Mouse (Mus musculus): ENCODE data around the gene Tshz2. TPM values are rescaled to one million over a fixed set of nuclear protein-coding genes. Genes with fewer than 3 reads are reported as not detected.
"Not testable (repeated sequence)": the region's sequence is repeated elsewhere in the genome, so short reads cannot be mapped to it uniquely, and the experiment has no call there.

The Tshz2 gene
- total RNA-seq, 2 experiments from 2014 or later, result 11.4 to 12.0 TPM

GRCm38 (mm10) chr2:169814351-169814750 is 181.5 kb downstream of the Tshz2 start:
- no peak for DNase-seq

- no peak for DNase-seq
Measured at GRCm38 (mm10) chr2:169814757-169815156, 181.9 kb downstream of the Tshz2 start.

- DNase-seq, result peak; percentile 60 to 70
Measured at GRCm38 (mm10) chr2:169821021-169821441, 188.2 kb downstream of the Tshz2 start.

- no peak for DNase-seq
Measured at GRCm38 (mm10) chr2:169825908-169826307, 193.1 kb downstream of the Tshz2 start.

- no peak for DNase-seq
Measured at GRCm38 (mm10) chr2:169826316-169826715, 193.5 kb downstream of the Tshz2 start.

GRCm38 (mm10) chr2:169826833-169827232 is 194.0 kb downstream of the Tshz2 start:
- DNase-seq, result no peak

GRCm38 (mm10) chr2:169832184-169832583 is 199.4 kb downstream of the Tshz2 start:
- no peak for DNase-seq

GRCm38 (mm10) chr2:169833638-169834037 is 200.8 kb downstream of the Tshz2 start:
- no peak for DNase-seq

GRCm38 (mm10) chr2:169834602-169835001 is 201.8 kb downstream of the Tshz2 start:
- DNase-seq, result no peak

- no peak for DNase-seq
Measured at GRCm38 (mm10) chr2:169837031-169837605, 204.3 kb downstream of the Tshz2 start.

- no peak for DNase-seq
Measured at GRCm38 (mm10) chr2:169838521-169838920, 205.7 kb downstream of the Tshz2 start.

- no peak for DNase-seq
Measured at GRCm38 (mm10) chr2:169841442-169841841, 208.6 kb downstream of the Tshz2 start.

GRCm38 (mm10) chr2:169842494-169842893 is 209.7 kb downstream of the Tshz2 start:
- no peak for DNase-seq

- DNase-seq, result no peak
Measured at GRCm38 (mm10) chr2:169843553-169843952, 210.7 kb downstream of the Tshz2 start.

GRCm38 (mm10) chr2:169849077-169849476 is 216.3 kb downstream of the Tshz2 start:
- DNase-seq, result peak; percentile 27 to 55

GRCm38 (mm10) chr2:169849541-169849940 is 216.7 kb downstream of the Tshz2 start:
- no peak for DNase-seq

GRCm38 (mm10) chr2:169851606-169852005 is 218.8 kb downstream of the Tshz2 start:
- no peak for DNase-seq

- DNase-seq, result no peak
Measured at GRCm38 (mm10) chr2:169854491-169854890, 221.7 kb downstream of the Tshz2 start.

GRCm38 (mm10) chr2:169857041-169857440 is 224.2 kb downstream of the Tshz2 start:
- DNase-seq, result not testable (repeated sequence)

GRCm38 (mm10) chr2:169859078-169859855 is 226.5 kb downstream of the Tshz2 start:
- no peak for DNase-seq

- DNase-seq, result no peak
Measured at GRCm38 (mm10) chr2:169860895-169861294, 228.1 kb downstream of the Tshz2 start.

GRCm38 (mm10) chr2:169862701-169863100 is 229.9 kb downstream of the Tshz2 start:
- no peak for DNase-seq

- DNase-seq, result no peak
Measured at GRCm38 (mm10) chr2:169869468-169869867, 236.7 kb downstream of the Tshz2 start.

- no peak for DNase-seq
Measured at GRCm38 (mm10) chr2:169870503-169870902, 237.7 kb downstream of the Tshz2 start.
